Mouse (Mus musculus) c-Kit-positive CD71-negative TER-119-negative erythroid progenitor cells, embryonic 14.5 days (primary cell): Measurements from ENCODE around the gene L3mbtl4.
"Not testable (repeated sequence)": the region's sequence is repeated elsewhere in the genome, so short reads cannot be mapped to it uniquely, and the experiment has no call there.

Experiments used
- DNase-seq: peaks from one replicate; pipeline ENCODE4 v3.0.0-alpha.2; 2013; ENCODE audit warnings: low read depth

L3mbtl4 gene

DNA sequence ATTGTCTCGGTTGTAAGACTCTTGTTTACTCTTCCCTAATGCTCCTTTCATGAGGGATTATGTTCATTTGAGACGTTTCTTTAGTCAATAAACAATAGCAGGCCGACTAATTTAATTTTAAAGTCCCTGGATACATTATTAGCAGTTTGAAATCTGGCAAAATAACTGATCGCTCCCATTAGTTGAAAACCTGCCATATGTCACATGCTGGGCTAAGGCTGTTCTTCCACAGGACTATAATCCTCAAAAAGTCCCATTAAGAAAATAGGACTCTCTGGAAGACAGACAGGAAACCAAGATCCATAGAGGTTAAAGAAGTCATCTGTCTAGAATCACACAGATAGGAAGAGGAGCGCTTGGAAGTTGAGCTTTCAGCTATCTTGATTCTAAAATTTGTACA, 114.9 kb downstream of the L3mbtl4 start:
- DNase-seq = no peak

DNA sequence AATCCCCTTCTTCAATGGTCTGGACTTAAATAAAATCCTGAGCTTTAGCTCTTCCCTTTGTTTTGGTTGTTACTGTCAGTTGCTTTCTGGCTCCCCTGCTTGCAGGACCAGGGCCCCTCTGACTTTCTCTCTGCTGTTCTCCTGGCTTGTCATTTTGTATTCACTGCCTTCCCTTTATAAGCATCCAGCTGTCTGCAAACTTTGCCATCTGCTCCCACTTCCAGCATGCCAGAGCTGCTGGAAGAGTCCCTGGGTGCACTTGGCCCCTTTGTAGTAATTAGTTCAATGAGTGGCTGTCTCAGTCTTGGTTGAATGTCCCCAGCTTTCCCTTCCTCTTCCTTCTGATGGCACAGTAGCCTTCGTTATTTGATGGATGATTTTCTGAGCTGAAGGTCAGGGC, 132.4 kb downstream of the L3mbtl4 start:
- no peak for DNase-seq

DNA sequence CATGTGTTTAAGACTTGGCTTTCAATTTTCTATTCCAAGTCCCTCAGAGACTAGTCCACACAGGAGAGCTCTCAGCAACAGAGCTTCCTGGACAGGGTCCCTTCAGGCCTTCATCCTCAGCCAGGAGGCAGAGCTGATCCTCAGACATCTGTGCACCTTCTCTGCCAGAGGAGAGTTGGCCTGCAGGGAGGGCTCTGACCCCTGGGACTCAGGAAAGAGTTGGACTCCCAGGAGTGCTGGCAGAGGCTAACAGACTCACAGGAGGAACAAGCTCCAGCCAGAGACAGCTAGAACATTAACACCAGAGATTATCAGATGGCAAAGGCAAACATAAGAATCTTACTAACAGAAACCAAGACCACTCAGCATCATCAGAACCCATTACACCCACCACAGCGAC, 133.5 kb downstream of the L3mbtl4 start:
- DNase-seq = not testable (repeated sequence)

DNA sequence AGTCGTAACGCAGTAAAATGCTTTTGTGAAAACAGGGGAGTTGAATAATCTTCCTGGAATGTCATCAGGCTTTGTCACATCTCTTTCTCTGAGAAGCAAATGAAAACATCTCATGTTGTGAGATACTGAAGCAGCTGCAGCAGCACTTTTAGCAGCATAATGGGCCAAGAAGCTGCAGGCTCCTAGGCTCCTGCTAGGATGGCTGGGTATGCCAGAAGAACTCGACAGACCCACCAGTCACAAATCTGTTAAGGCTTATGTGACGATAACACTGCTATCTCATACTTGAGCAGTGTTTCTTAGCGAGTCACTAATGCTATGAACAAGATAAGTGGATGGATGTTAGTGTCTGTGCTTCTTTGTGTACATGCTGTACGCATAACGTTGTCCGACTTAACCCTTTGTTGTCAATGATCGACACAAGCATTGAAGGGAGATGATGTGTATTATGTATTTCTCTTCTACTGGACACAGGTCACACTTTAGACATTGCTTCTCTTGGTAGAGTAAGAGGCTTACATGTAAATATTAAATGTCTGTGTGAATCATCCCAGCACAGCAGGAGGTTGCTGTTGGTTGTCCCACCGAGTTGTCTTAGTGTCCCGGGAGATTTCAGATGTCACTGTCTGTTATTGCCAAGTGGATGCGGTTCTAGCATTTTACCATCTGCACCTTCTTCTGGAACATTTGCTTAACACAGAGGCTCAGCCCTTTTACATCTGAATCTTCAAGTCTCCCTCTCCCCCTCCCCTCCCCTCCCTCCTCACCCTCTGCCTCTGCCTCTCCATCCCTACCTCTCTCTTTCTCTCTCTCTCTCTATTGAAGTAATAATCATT, 149.3 kb downstream of the L3mbtl4 start:
- DNase-seq = no peak

DNA sequence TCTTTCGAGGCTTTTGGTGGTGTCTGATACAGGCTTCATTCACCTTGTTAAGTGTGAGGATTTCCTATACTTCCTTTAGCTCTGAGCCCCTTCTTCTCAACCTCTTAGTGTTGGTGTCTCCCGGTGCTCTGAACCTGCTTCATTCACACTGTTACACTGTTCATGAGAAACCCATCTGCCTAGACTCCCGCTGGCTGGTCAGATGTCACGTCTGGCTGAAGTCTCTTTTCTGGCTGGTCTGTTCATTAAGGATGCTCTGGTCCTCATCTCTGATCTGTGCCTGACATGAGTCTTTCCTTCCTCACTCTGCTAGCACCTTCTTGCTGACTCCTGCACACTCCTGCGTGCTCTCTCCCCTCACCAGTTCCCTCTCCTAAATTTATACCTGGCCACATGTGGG, 160.0 kb downstream of the L3mbtl4 start:
- DNase-seq = no peak

DNA sequence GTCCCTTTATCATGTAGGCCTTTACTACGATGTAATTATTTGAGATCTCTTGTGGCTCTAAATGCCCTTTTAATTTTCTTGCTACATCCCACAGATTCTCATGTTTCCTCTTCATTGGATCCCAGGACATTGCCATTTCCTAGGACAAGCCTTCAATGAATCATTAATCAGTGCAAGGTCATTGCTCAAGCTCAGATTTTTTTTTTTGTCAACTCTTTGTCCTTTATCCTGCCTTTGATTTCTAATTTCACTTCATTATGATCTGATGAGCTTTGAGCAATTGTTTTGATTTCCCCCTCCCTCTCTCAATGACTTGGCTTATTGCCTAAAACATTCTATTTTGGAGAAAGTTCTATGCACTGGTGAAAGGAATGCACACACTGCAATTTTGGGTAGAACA, 177.3 kb downstream of the L3mbtl4 start:
- no peak for DNase-seq

DNA sequence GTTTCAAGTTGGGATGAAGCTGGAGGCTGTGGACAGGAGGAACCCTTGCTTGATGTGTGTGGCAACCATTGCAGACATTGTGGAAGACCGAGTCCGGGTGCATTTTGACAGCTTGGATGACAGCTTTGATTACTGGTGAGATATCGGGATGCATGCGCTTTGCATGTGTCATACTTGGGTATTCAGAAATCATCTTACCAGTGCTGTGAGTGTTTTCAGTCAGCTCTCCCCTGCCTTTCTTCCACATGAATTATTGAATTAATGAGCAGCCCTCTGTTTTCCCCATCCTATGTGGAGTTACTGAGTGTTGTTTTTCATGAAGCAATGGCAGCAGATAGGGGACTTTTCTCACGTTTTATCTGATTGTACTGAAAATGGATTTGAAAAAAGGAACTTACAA, 187.9 kb downstream of the L3mbtl4 start:
- DNase-seq = no peak

DNA sequence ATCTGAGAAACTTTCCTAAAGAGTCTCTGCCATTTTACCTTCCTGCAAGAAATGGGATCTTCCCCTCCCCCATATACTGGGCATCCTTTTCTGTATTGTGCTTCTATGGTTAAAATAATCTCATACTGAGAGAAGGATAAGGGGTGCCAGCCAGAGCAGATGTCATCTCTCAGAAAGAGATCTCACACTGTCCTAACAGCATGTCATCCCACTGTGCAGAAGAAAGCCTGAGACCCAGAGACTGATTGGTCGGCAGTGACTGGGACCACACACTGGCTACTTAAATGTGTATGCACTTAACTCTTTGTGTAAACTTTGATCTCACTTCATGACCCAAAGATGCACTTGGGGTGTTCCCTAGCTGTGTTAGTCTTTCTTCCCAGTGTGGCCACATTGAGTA, 193.7 kb downstream of the L3mbtl4 start:
- DNase-seq = no peak

DNA sequence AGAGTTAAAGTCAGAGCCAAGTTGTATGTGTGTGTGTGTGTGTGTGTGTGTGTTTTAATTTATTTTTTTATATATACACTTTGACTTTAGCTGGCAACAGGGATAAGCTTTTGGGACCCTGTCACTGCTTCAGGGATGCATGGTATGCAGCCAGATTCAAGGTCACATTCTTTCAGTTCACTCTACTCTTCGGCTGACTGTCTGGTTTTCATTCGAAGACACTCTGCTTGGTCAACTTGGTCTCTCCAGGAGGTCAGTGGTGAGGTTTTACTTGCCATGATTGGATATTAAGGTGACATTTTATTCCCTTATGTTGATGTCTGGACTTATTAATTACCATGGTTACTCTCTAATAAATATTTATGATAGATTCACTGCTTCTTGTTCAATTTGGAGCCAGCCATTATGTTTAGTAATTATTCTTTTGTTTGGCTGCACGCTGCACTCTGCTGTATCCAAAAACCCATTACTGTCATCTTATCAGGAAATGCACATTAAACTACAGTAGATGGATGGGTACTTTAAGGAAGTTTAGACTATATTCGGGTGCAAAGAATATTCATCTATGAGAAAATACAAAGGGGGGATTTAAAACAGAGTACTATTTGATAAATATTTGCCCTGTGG, 216.6 kb downstream of the L3mbtl4 start:
- no peak for DNase-seq

DNA sequence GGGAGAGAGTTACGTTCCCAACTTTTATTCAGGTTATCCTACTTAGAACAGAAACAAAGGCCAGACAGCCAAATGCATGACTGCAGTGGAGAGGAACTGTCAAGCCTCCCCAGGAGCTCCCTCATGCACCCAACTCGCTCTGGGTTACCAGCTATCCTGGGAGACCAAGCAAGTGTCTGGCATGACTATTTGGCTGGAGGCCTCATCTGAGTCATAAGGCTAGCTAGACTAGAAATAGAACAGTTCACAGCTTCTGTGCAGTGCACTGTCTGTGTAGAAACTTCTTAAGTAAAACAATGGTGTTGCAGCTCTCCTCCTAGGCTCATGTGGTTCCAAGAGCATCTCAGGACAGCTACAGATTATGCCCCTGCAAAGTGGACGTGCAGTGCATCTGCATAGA, 218.6 kb downstream of the L3mbtl4 start:
- DNase-seq = no peak

DNA sequence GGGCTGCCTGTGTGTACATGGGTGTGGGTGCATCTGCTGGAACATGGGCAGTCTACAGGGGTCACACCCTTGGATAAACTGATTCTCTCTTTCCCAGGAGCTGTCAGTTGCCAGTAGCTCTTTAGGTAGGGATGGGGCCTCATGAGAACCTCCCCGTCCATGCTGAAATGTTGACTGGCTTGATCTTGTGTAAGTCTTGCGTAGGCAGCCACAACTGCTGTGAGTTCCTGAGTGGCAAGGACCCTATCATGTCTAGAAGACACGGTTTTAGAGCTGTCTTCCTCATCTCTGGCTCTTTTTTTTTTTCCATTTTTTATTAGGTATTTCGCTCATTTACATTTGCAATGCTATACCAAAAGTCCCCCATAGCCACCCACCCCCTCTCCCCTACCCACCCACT, 229.4 kb downstream of the L3mbtl4 start:
- not testable (repeated sequence) for DNase-seq

DNA sequence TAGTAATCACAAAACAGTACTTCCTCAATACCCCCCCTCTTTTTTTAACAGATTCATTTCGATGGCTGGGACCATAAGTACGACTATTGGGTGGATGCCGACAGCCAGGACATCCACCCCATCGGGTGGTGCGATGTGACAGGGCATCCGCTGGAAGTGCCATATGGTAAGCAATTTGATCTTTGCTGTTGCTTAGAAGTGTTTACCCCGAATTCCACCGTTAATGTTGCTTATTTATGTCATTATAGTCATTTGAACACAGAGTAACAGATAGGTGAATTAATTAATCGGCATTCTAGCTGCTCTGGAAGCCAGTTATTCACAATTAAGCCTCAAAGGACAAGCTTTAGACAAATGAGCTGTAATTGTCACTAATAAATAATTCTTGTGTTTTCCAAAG, 286.1 kb downstream of the L3mbtl4 start:
- no peak for DNase-seq

DNA sequence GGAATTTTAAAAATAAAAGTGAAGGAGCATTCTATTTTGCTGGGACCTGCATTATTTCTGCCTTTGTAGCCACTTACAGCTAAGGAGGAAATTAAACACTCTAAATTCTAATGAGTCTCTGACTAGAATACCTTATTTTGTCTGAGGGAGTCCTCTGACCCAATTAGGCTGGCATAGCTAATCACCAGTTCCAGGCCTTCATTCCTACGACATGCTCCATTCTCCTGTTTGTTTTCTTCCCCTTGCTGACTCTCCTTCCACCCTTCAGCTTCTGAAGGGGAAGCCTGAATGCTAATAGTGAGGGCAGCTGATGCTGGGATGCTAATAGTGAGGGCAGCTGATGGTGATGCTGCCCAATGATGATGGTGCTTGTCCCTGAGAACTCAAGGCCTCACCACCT, 286.7 kb downstream of the L3mbtl4 start:
- DNase-seq = no peak

DNA sequence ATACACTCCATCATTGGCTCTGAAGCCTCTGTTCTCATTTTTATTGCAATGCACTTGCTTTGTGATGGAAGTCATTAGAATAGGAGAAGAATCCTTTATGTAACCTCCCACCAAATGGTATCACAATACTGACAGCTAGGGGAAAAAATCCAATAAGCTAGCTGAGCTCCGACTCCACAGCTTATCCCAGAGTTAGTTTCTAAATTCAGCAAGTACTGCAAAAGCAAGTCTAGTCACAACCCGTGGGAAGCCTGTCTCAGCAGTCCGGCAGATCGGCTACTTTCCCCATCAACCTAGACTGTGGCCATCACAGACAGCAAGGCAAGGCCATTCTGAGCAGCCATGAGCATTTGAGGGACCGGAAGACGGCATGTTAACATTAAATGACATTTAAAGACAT, 298.2 kb downstream of the L3mbtl4 start:
- no peak for DNase-seq

DNA sequence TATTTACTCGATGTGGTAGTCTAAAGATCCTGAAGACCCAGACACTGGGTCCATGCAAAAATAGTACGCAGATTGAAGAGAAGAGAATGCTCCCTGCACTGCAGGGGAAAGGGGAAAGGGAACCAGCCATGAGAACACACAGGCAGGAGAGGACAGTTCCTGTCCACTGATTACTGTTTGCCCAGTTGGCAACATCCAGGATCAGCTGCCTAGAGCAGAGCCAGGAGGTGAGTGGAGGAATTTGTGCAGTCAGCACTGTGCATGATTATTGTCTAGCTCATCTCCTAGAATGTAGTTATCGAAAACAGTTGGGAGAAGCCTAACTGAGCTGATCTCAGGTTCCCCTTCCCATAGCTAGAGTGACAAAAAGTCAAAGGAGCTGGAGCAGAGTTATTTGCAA, 311.6 kb downstream of the L3mbtl4 start:
- DNase-seq = no peak

DNA sequence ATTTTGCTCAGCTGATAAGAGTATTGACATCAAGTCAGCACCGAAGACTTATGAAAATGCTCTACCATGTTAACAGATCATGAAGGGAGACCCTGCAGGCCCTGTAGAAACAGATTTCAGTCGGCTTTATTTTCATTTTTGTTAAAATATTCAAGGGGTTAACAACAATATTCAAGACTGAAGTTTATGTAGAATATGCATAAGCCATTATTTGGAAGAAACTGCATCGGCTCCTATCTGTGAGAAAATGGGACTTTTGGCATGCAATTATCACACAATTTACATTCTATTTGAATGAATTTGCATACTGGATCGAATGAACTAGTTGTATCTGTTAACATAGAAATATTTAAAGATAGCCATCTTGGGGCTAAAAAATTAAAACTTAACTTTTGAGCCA, 318.0 kb downstream of the L3mbtl4 start:
- no peak for DNase-seq

DNA sequence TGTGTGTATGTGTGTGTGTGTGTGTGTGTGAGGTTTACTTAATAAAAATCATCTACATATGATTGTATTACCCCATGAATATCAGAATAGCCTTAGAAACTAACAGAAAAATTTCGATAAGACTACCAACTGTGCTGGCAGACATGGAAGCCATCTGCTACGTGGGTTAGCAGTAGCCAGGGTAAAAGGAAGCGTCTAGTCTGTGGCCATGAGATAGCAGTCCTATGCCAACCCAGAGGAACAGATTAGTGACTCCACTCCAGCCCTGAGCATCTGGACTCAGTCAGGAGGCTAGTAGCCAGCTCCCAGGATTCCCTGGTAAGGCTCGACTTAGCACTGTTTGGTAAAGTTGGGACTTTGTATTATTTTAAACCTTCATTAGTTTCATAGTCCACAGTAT, 329.1 kb downstream of the L3mbtl4 start:
- no peak for DNase-seq

DNA sequence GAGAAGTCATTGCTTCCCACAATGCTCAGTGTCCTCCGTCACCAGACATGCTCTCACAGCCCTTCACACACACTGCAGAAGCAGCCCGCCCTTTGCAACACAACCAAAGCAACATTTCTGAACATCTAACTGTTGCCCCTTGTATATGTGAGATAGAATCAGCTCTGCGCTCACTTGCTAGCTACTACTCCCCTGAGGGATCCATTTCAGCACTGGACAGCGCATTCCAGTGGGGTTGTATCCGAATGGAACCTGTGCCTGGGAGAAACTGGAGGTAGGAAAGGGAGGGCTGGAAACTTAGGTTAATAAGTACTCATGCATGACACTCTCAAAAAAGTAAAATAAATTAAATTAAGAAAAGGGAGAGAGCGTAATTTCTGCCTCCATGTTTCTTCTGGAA, 334.1 kb downstream of the L3mbtl4 start:
- no peak for DNase-seq

DNA sequence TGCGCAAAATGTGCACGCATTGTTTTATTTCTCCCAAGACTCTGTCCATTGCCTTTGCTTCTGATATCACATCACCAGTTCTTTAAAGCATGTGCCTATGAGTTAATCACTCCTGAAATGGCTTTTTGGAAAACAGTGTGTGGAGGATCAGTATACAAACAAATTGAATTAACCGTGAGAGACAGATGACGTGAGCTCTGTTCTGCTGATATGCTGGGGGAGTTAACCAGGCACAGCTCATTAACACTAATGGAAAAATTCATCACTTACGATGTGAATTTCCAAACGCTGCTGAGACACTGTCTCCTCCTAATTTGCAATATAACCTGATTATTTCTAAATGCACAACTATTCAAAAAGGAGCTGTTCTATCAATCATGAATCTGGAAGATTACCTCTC, 337.6 kb downstream of the L3mbtl4 start:
- DNase-seq = no peak

DNA sequence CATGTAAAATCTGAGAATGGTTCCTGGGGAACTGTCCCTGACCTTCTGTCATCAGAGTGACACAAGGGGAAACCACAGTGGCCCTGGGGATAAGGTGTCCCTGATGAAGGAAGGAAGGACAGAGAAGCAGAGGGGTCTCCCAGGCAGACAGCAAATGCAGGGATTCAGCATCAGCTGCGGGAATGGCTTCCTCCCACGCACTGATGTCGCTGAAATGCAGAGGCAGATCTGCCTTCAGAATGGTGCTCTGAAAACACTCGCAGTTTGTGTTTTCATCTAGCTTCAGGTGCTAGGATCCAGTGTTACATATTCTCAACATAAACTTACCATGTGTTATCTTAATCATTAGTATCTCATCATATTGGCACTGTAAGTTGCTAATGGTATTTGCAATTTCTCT, 351.7 kb downstream of the L3mbtl4 start:
- DNase-seq = no peak

DNA sequence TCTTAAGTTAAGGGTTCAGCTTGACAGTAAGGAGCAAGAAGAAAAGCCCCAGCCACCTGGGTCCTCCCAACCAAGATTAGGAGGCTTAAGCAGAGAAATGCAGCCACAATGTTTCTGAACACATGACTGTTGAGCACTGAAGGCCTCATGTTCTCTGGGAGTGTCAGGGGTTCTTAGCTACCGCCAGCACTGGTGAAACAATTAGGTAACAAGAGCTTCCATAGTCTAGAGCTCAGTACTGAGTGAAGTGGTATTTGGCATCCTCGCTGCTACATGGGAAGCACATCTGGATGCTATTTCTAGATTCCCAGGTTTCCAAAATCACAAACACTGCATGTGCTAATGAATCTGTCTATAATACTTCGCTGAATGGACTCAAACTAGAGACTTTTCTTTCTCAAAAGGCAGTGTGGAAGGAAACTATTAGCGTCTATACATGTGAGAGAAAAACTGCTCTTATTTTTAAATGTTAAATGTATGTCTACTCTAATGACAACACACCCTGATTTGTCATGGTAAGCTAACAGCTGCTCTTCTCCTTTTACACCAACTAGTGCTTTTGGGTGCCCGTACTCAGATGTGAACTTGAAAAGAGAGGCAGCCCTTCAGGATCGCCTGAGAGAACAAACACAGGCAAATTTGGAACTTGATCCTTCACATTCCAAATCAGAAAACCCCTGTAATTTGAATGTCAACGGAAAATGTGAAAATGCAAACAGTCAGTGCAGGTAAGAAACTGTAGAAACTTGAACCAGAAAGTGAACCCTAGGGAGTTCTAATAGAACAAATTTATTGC, 356.2 kb downstream of the L3mbtl4 start:
- DNase-seq = no peak

DNA sequence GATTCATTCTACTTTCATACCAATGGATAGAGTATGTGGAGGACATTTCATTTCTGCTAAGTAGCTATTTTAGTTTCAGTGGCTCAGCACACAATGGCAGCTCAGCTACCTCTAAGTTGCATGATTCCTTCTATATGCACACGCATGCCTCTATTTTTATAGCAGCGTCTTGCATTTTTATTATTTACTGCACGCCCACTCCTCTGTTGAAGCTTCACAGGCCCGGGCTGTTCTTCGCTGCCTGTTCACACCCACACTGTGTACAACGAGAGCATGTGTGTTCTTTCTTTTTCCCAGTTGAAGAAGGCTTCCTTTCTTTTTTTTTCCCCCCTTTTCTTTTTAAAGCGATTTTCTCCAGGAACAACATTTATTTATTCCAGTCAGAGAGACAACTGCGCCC, 357.8 kb downstream of the L3mbtl4 start:
- DNase-seq = no peak

DNA sequence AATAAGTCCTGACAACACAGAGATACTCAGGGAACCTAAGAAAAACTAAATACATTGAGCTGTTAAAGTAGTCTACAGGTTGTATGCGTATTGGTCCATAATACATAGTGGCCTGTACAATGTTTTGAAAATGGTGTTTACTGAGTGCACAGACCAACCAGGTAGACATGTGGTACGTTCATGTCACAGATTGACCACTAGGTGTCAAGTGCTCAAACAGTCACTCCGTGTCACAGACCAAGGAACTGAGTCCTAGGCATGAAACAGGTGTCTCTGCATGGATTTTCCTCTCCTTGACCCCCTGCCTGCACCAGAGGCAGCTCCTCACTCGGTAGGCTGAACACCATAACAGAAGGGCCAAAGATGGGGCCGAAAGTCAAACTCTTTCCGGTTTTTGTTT, 366.6 kb downstream of the L3mbtl4 start:
- no peak for DNase-seq
